Mouse (Mus musculus): ENCODE measurements around the gene Spdl1. TPM values are rescaled to one million over a fixed set of nuclear protein-coding genes. Genes with fewer than 3 reads are reported as not detected.
"Not testable (repeated sequence)": the region's sequence is repeated elsewhere in the genome, so short reads cannot be mapped to it uniquely, and the experiment has no call there.

Gene Spdl1
- total and polyA plus RNA-seq, 3 experiments, result 45.2 to 72.8 (median 61.1) TPM

- Histone ChIP-seq H3K27me3 (replicated peaks) (no peaks in the 10 kb centered on the region), H3K4me2 (ENCODE audit: insufficient read depth, low read depth, poor library complexity, severe bottlenecking) (no peak overlapping the region), H3K79me2 (replicated peaks; ENCODE audit: control insufficient read depth, extremely low read depth, insufficient read depth, poor library complexity, severe bottlenecking) (no peaks in the 10 kb centered on the region), H3K9ac (ENCODE audit: insufficient read depth, low read depth) (no peak overlapping the region), H3K9me3 (replicated peaks; ENCODE audit: low read length) (no peaks in the 10 kb centered on the region), H3K27ac (ENCODE audit: insufficient read depth, low read depth) (no peak overlapping the region), H3K4me1 (ENCODE audit: control insufficient read depth in 1 of 2, insufficient read depth in 2 of 2) (peaks cover 0 to 3% of the 10 kb centered on the region in 2 experiments; a peak in 1 of 4 replicates), H3K36me3 (replicated peaks in 1 of 2; ENCODE audit: control insufficient read depth in 1 of 2, insufficient read depth in 1 of 2, low read length in 1 of 2) (peaks cover 67 to 93% of the 10 kb centered on the region in 2 experiments), H3K4me3 (replicated peaks in 1 of 3; ENCODE audit: low read depth in 2 of 3, low read length in 2 of 3, poor library complexity in 1 of 3) (no peak overlapping the region)
- dilution Hi-C loops (cut with MboI; ENCODE audit: extremely low pct_ligation_motif_present, extremely low pct_unique_long_range_greater_than_20kb, low sequenced_read_pairs) (no loop called here), in situ Hi-C loops (cut with MboI; ENCODE audit: low pct_ligation_motif_present, low pct_unique_long_range_greater_than_20kb, low sequenced_read_pairs) (loop anchor here (25.0 kb wide), 1 partner anchor 577 kb away; no protein-coding TSS in a partner anchor)
- TF ChIP-seq PAX5 (IDR thresholded peaks at IDR 0.05; ENCODE audit: low read length), result no peak
- TF ChIP-seq E2F4 (IDR thresholded peaks at IDR 0.05; ENCODE audit: insufficient replicate concordance, low read depth, low read length), result no peak
- TF ChIP-seq ZC3H11A (IDR thresholded peaks at IDR 0.05; ENCODE audit: low read depth, low read length), result no peak
- TF ChIP-seq UBTF (IDR thresholded peaks at IDR 0.05; ENCODE audit: low read depth, low read length), result no peak
- no peak for TF ChIP-seq ZKSCAN1 (IDR thresholded peaks at IDR 0.05; ENCODE audit: borderline replicate concordance, low read depth, low read length)
- TF ChIP-seq CHD1 (IDR thresholded peaks at IDR 0.05; ENCODE audit: low read depth, low read length), result no peak
- TF ChIP-seq RAD21 (IDR thresholded peaks at IDR 0.05; ENCODE audit: low read depth, low read length), result no peak
- no peak for TF ChIP-seq MYC (IDR thresholded peaks at IDR 0.05; ENCODE audit: low read depth, low read length)
- no peak for TF ChIP-seq MEF2A (IDR thresholded peaks at IDR 0.05; ENCODE audit: borderline replicate concordance, low read depth, low read length)
- DNase-seq (ENCODE audit: extremely low read depth), result no peak
Observed at GRCm38 (mm10) chr11:34814319-34814718, 19.1 kb downstream of the Spdl1 start.

- H3K79me2 ChIP-seq (replicated peaks; ENCODE audit: control insufficient read depth, extremely low read depth, insufficient read depth, poor library complexity, severe bottlenecking); DNase-seq (ENCODE audit: extremely low read depth); H3K27ac ChIP-seq (ENCODE audit: insufficient read depth, low read depth); H3K27me3 ChIP-seq (replicated peaks); H3K4me2 ChIP-seq (ENCODE audit: insufficient read depth, low read depth, poor library complexity, severe bottlenecking); H3K9ac ChIP-seq (ENCODE audit: insufficient read depth, low read depth); dilution Hi-C loops (cut with MboI; ENCODE audit: extremely low pct_ligation_motif_present, extremely low pct_unique_long_range_greater_than_20kb, low sequenced_read_pairs); H3K4me1 ChIP-seq (ENCODE audit: control insufficient read depth in 1 of 2, insufficient read depth in 2 of 2); H3K4me3 ChIP-seq (replicated peaks in 1 of 3; ENCODE audit: low read depth in 2 of 3, low read length in 2 of 3, poor library complexity in 1 of 3); H3K9me3 ChIP-seq (replicated peaks; ENCODE audit: low read length): not testable (repeated sequence)
- peak; percentile 13; the same call in 1 of the 2 replicates for TF ChIP-seq SMC3 (IDR thresholded peaks at IDR 0.05; ENCODE audit: low read depth, low read length)
- peak; percentile 22 for TF ChIP-seq RAD21 (IDR thresholded peaks at IDR 0.05; ENCODE audit: low read depth, low read length)
- TF ChIP-seq CTCF (conservative IDR thresholded peaks at IDR 0.05 in 1 of 2, IDR thresholded peaks at IDR 0.05 in 1 of 2; ENCODE audit: low read depth in 2 of 2, low read length in 2 of 2), result peak in 1 of 2 experiments; percentile 7; a peak in 1 of 4 replicates
- H3K36me3 ChIP-seq (replicated peaks in 1 of 2; ENCODE audit: control insufficient read depth in 1 of 2, insufficient read depth in 1 of 2, low read length in 1 of 2), result peaks cover 12 to 60% of the 10 kb centered on the region in 2 experiments
- in situ Hi-C loops (cut with MboI; ENCODE audit: low pct_ligation_motif_present, low pct_unique_long_range_greater_than_20kb, low sequenced_read_pairs), result loop anchor here (25.0 kb wide), 1 partner anchor 568 kb away; no protein-coding TSS in a partner anchor
Observed at GRCm38 (mm10) chr11:34805026-34805425, 28.4 kb downstream of the Spdl1 start.

GRCm38 (mm10) chr11:34798066-34798465 is 35.4 kb downstream of the Spdl1 start:
- dilution Hi-C loops (cut with MboI; ENCODE audit: extremely low pct_ligation_motif_present, extremely low pct_unique_long_range_greater_than_20kb, low sequenced_read_pairs); H3K4me2 ChIP-seq (ENCODE audit: insufficient read depth, low read depth, poor library complexity, severe bottlenecking); H3K9me3 ChIP-seq (replicated peaks; ENCODE audit: low read length); H3K4me3 ChIP-seq (replicated peaks in 1 of 3; ENCODE audit: low read depth in 2 of 3, low read length in 2 of 3, poor library complexity in 1 of 3); in situ Hi-C loops (cut with MboI; ENCODE audit: low pct_ligation_motif_present, low pct_unique_long_range_greater_than_20kb, low sequenced_read_pairs); H3K79me2 ChIP-seq (replicated peaks; ENCODE audit: control insufficient read depth, extremely low read depth, insufficient read depth, poor library complexity, severe bottlenecking); H3K27me3 ChIP-seq (replicated peaks); H3K9ac ChIP-seq (ENCODE audit: insufficient read depth, low read depth); DNase-seq (ENCODE audit: extremely low read depth); H3K27ac ChIP-seq (ENCODE audit: insufficient read depth, low read depth): not testable (repeated sequence)
- Histone ChIP-seq H3K4me1 (ENCODE audit: control insufficient read depth in 1 of 2, insufficient read depth in 2 of 2) (peaks cover 0 to 10% of the 10 kb centered on the region in 2 experiments; a peak in 2 of 4 replicates), H3K36me3 (replicated peaks in 1 of 2; ENCODE audit: control insufficient read depth in 1 of 2, insufficient read depth in 1 of 2, low read length in 1 of 2) (peaks cover 13 to 63% of the 10 kb centered on the region in 2 experiments)

All from CH12.LX (cell line).